Mouse (Mus musculus): ENCODE data around the gene 9130019O22Rik.
"Not testable (repeated sequence)": the region's sequence is repeated elsewhere in the genome, so short reads cannot be mapped to it uniquely, and the experiment has no call there.

GRCm38 (mm10) chr7:127385560-127385959 is 1.4 kb downstream of the 9130019O22Rik start:
- TF ChIP-seq GATA1 (IDR thresholded peaks at IDR 0.05; ENCODE audit: borderline replicate concordance, low read length); FLI1 (IDR thresholded peaks at IDR 0.05; ENCODE audit: low read length): not testable (repeated sequence)

Measured in megakaryocyte, embryonic 14.5 days (primary cell).